Mouse (Mus musculus): Measurements from ENCODE around the gene Apobr. TPM values are rescaled to one million over a fixed set of nuclear protein-coding genes. Genes with fewer than 3 reads are reported as not detected.

The Apobr gene
- polyA plus RNA-seq, 1 experiment from 2014 or later = 4.0 TPM

DNA sequence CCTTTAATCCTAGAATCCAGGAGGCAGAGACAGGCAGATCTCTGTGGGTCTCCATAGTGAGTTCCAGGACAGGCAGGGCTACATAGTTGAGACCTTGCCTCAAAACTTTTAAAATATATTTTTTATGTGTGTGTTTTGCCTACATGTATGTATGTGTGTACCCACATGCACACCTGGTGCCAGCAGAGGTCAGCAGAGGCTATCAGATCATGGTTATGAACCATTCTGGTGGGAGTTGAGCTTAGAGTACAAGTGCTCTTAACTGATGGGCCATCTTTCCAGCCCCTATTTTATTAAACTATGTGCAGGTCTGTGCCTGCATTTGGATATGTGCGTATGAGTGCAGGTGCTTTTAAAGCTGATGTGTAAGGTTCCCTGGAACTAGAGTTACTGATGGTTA lies 29.9 kb upstream of the Apobr start:
- TF ChIP-seq CTCF (IDR thresholded peaks at IDR 0.05; ENCODE audit: low read depth) = peak; percentile 49
- TF ChIP-seq EP300 (IDR thresholded peaks at IDR 0.05; ENCODE audit: low read depth) = no peak
- DNase-seq (no peak), ATAC-seq (no peak)
- H3K9me3 ChIP-seq (ENCODE audit: low read length) = no peaks in the 10 kb centered on the region
- H3K4me1 ChIP-seq (ENCODE audit: insufficient read depth) = no peaks in the 10 kb centered on the region
- 88% methylated on average over 1 of the region's 1 CpGs for WGBS (ENCODE audit: insufficient replicate concordance)
- no peak overlapping the region for H3K27ac ChIP-seq (ENCODE audit: low read depth)
- no peak overlapping the region for H3K9ac ChIP-seq (replicated peaks)
- no peaks in the 10 kb centered on the region for H3K27me3 ChIP-seq (ENCODE audit: insufficient read depth, low read length)
- peaks cover 93% of the 10 kb centered on the region for H3K36me3 ChIP-seq (replicated peaks; ENCODE audit: insufficient read depth, low read length)
- H3K4me3 ChIP-seq (ENCODE audit: low read depth, low read length) = no peak overlapping the region
- H3K4me2 ChIP-seq (ENCODE audit: low read depth, low read length) = no peak overlapping the region

DNA sequence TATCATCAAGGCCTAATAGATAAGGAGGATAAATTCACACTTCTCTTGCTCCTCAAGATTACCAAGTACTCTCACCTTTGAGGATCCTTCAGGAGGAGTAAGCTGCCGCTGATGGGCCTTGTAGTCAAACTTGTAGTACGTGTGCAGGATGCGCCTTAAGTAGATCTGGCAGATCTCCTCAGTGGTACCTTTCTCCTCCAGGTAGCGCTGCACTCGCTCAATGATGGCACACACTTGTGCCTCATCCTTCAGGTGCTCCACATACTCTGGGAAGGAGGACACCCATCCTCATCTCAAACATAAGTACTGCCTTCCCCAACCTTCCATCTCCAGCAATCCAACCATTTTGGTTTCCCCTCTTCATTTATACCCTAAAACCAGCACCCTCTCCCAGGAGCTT lies 28.1 kb upstream of the Apobr start:
- ATAC-seq = no peak
- no peak overlapping the region for H3K27ac ChIP-seq (ENCODE audit: low read depth)
- no peak overlapping the region for H3K4me2 ChIP-seq (ENCODE audit: low read depth, low read length)
- H3K9me3 ChIP-seq (ENCODE audit: low read length) = no peaks in the 10 kb centered on the region
- no peak overlapping the region for H3K4me3 ChIP-seq (ENCODE audit: low read depth, low read length)
- peaks cover 86% of the 10 kb centered on the region for H3K36me3 ChIP-seq (replicated peaks; ENCODE audit: insufficient read depth, low read length)
- no peak overlapping the region for H3K9ac ChIP-seq (replicated peaks)
- WGBS (ENCODE audit: insufficient replicate concordance) = 94% methylated on average over 5 of the region's 5 CpGs
- no peaks in the 10 kb centered on the region for H3K27me3 ChIP-seq (ENCODE audit: insufficient read depth, low read length)
- TF ChIP-seq EP300 (IDR thresholded peaks at IDR 0.05; ENCODE audit: low read depth) (no peak), CTCF (IDR thresholded peaks at IDR 0.05; ENCODE audit: low read depth) (no peak)
- no peak for DNase-seq
- no peaks in the 10 kb centered on the region for H3K4me1 ChIP-seq (ENCODE audit: insufficient read depth)

DNA sequence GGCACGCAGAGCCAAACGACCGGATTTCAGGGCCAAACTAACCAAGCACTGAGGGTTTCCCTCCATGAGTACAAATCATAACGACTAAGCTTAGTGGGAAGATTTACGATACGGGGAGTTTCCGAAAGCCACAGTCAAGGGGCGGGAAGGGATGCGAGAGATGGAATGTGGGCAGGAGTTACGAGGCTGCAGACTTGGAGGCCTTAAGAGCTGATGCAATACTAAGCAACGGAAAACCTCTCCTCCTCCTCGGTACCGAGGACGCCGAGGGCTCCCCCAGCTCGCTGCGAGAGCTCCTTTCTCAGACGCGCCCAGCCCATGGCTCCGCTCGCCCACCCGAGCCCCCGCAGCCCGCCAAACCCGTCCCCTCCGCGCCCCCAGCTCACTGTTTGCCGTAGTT lies 19.0 kb upstream of the Apobr start:
- TF ChIP-seq CTCF (IDR thresholded peaks at IDR 0.05; ENCODE audit: low read depth) (no peak), EP300 (IDR thresholded peaks at IDR 0.05; ENCODE audit: low read depth) (no peak)
- ATAC-seq (peak; percentile 51), DNase-seq (no peak)
- 0 out of 2 replicates have a peak, but pooled peaks cover 3% of the 10 kb centered on the region for H3K4me1 ChIP-seq (ENCODE audit: insufficient read depth)
- H3K9ac ChIP-seq (replicated peaks) = peak overlapping the region; percentile 95
- 1% methylated on average over 18 of the region's 28 CpGs for WGBS (ENCODE audit: insufficient replicate concordance)
- H3K36me3 ChIP-seq (replicated peaks; ENCODE audit: insufficient read depth, low read length) = peaks cover 34% of the 10 kb centered on the region
- H3K4me2 ChIP-seq (ENCODE audit: low read depth, low read length) = peak overlapping the region; percentile 79
- H3K27ac ChIP-seq (ENCODE audit: low read depth) = peak overlapping the region; percentile 95
- H3K9me3 ChIP-seq (ENCODE audit: low read length) = no peaks in the 10 kb centered on the region
- H3K4me3 ChIP-seq (ENCODE audit: low read depth, low read length) = peak overlapping the region; percentile 100
- no peaks in the 10 kb centered on the region for H3K27me3 ChIP-seq (ENCODE audit: insufficient read depth, low read length)

DNA sequence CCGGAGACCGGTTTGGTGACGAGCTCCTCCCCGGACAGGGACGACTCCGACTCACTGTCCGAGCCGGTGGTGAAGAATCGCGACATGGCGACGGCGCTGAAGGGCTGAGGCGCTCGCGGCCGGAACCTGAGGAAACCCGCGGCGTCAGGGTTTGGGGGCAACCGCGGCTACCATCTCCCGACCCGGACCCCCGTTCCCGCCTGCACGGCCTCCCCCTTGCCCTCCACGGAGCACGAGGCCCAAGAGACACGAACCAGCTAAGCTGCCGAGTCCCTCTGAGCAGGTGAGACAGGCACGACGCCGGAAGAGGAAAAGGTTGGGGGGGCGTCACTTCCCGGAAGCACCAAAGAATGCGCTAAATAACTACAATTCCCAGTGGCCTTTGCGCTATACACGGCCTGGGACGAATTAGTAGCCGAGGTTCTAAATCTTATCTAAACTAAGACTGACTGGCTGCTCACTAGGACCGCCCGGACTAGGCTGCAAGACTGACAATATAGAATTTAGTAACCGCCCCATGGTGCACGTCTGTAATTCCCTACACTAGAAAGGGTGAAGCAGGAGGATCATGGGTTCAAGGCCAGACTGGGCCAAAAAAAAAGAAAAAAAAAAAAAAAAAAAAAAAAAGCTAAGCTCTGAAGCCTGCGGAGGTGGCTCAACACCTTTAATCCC lies 18.5 kb upstream of the Apobr start, which contains the start of gene Eif3c:
TSS of gene Eif3c (minus strand) at position 318 of the 672 bp plus-strand sequence.
- H3K27me3 ChIP-seq (ENCODE audit: insufficient read depth, low read length) = no peaks in the 10 kb centered on the region
- ATAC-seq (peak; percentile 94), DNase-seq (peak; percentile 89)
- H3K36me3 ChIP-seq (replicated peaks; ENCODE audit: insufficient read depth, low read length) = peaks cover 33% of the 10 kb centered on the region
- H3K4me1 ChIP-seq (ENCODE audit: insufficient read depth) = 0 out of 2 replicates have a peak, but pooled peaks cover 3% of the 10 kb centered on the region
- peak within 1 kb of the TSS; percentile 95 for H3K9ac ChIP-seq (replicated peaks)
- H3K9me3 ChIP-seq (ENCODE audit: low read length) = no peaks in the 10 kb centered on the region
- H3K27ac ChIP-seq (ENCODE audit: low read depth) = peak within 1 kb of the TSS; percentile 95
- under 1% methylated on average over 44 of the region's 46 CpGs for WGBS (ENCODE audit: insufficient replicate concordance)
- peak within 1 kb of the TSS; percentile 79 for H3K4me2 ChIP-seq (ENCODE audit: low read depth, low read length)
- peak within 1 kb of the TSS; percentile 100 for H3K4me3 ChIP-seq (ENCODE audit: low read depth, low read length)
- TF ChIP-seq CTCF (IDR thresholded peaks at IDR 0.05; ENCODE audit: low read depth) = no peak
- no peak; the same call in 1 of the 2 replicates for TF ChIP-seq EP300 (IDR thresholded peaks at IDR 0.05; ENCODE audit: low read depth)

DNA sequence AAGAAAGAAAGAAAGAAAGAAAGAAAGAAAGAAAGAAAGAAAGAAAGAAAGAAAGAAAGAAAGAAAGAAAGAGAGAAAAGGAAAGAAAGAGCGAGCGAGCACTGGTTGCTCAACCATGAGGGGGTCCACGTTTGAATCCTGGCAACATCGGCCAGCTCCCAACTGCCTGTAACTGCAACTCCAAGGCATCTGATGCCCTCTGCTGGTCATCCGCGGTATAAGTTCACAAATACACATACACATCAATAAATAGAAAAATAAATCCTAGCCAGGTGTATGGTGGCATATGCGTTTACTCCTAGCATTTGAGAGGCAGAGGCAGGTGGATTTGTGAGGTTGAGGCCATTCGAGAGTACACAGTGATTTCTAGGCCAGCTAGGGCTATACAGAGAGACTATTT lies 7.8 kb upstream of the Apobr start:
- WGBS (ENCODE audit: insufficient replicate concordance) = 45% methylated on average over 8 of the region's 8 CpGs
- Histone ChIP-seq H3K4me1 (ENCODE audit: insufficient read depth) (peaks cover 2% of the 10 kb centered on the region; the same call in 1 of the 2 replicates), H3K4me3 (ENCODE audit: low read depth, low read length) (no peak overlapping the region), H3K9me3 (ENCODE audit: low read length) (no peaks in the 10 kb centered on the region), H3K27me3 (ENCODE audit: insufficient read depth, low read length) (no peaks in the 10 kb centered on the region), H3K27ac (ENCODE audit: low read depth) (no peak overlapping the region), H3K36me3 (replicated peaks; ENCODE audit: insufficient read depth, low read length) (peaks cover 22% of the 10 kb centered on the region), H3K9ac (replicated peaks) (no peak overlapping the region), H3K4me2 (ENCODE audit: low read depth, low read length) (no peak overlapping the region)
- ATAC-seq (no peak), DNase-seq (peak; percentile 80)
- TF ChIP-seq EP300 (IDR thresholded peaks at IDR 0.05; ENCODE audit: low read depth) (no peak), CTCF (IDR thresholded peaks at IDR 0.05; ENCODE audit: low read depth) (peak; percentile 79)

DNA sequence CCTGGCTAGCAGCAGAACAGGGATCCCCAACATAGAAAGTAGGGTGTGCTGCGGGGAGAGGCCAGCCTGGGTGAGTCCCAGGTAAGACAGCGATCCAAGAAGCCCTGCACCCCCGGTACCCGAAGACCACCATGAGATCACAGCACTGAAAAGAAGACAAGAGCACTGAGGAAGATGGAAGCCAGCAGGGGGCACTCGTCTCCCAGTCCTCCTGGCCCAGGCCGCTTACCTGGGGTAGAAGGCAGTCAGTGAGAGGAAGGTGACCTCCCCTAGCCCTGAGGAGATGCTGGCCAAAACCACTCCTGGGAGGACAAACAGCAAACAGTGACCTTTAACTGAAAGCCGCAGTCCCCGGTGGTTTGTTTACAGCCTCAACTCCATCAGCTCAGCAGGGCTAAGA lies 5.6 kb upstream of the Apobr start:
- Histone ChIP-seq H3K27ac (ENCODE audit: low read depth) (no peak overlapping the region), H3K4me1 (ENCODE audit: insufficient read depth) (peaks cover 13% of the 10 kb centered on the region), H3K4me2 (ENCODE audit: low read depth, low read length) (no peak overlapping the region), H3K9ac (replicated peaks) (no peak overlapping the region), H3K9me3 (ENCODE audit: low read length) (no peaks in the 10 kb centered on the region), H3K27me3 (ENCODE audit: insufficient read depth, low read length) (no peaks in the 10 kb centered on the region), H3K36me3 (replicated peaks; ENCODE audit: insufficient read depth, low read length) (peaks cover 16% of the 10 kb centered on the region), H3K4me3 (ENCODE audit: low read depth, low read length) (no peak overlapping the region)
- TF ChIP-seq EP300 (IDR thresholded peaks at IDR 0.05; ENCODE audit: low read depth) (no peak), CTCF (IDR thresholded peaks at IDR 0.05; ENCODE audit: low read depth) (peak; percentile 72)
- ATAC-seq (no peak), DNase-seq (peak; percentile 58)
- WGBS (ENCODE audit: insufficient replicate concordance) = 72% methylated on average over 8 of the region's 8 CpGs
